16 mouse cellular contexts compared by ENCODE assay signal in the genomic region with DNA sequence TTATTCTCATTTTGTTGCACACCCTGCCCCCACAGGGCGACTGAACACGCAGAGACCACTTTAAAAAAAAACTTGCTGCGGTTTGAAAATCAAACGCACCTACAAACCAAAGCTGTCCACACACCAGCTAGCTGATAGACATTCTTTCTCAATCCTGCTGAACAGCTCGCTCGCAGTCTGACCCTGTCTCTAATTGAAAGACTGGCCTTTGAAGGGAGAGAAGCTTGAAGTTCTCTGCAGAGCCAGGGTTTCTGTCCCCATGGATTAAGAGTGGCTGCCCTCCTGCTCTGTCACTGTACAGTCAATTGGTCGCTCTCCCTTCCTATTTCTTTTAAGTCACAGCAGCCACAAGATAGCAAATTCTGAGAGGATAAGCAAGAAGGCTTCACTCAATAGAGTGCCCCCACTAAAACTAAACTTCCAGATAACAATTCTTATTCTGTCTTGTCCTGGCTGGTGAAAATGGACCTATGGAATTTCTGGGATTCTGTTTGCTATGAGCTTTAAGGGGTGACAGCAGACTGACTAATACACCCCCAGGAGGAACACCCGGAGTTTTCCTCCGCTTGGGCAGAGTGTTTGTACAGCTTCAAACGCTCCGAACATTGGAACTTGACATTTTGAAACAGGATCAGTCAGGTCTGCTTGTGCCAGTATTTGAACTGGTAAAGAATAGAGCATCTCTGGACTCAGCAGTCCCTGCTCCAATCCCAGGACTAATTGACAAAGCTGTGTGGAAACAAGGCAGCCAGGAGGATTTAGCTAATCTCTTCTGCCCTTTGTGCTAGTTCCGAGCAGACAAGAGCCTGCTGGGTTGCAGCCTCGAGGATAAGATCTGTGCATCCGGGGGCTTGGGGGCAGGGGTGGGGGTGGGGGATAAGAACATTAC.
DNase-seq lines count a peak whose midpoint lies in the region; ATAC-seq lines count a peak whose summit lies in the region.
"Had no signal": no experiment of that assay in that cellular context is flagged by ENCODE, and none has a peak within 500 bp of the region (broad histone marks: within the 10 kb centered on the region; RNA-seq: fewer than 3 reads in every experiment).

No protein-coding gene starts in this region.

- no peaks in the 10 kb centered on the region for H3K36me3 ChIP-seq in heart, embryonic 13.5 days
- H3K36me3 ChIP-seq in heart, embryonic 11.5 days (ENCODE audit: control insufficient read depth, insufficient read depth, low read length): no peaks in the 10 kb centered on the region
- H3K36me3 ChIP-seq in embryonic facial prominence, embryonic 14.5 days (ENCODE audit: control insufficient read depth, insufficient read depth, low read length): no peaks in the 10 kb centered on the region
- no peaks in the 10 kb centered on the region for H3K36me3 ChIP-seq in midbrain, embryonic 11.5 days (ENCODE audit: control insufficient read depth, insufficient read depth, low read length)
- H3K36me3 ChIP-seq: embryonic facial prominence, embryonic 15.5 days; limb, embryonic 13.5 days; neural tube, embryonic 15.5 days had no signal

- no peak overlapping the region for H3K4me3 ChIP-seq in heart, embryonic 13.5 days
- H3K4me3 ChIP-seq in heart, embryonic 11.5 days (ENCODE audit: low read depth, low read length): no peak overlapping the region
- no peak overlapping the region for H3K4me3 ChIP-seq in embryonic facial prominence, embryonic 14.5 days (ENCODE audit: low read depth, low read length)
- no peak overlapping the region for H3K4me3 ChIP-seq in midbrain, embryonic 11.5 days (ENCODE audit: low read depth, low read length)
- H3K4me3 ChIP-seq: embryonic facial prominence, embryonic 15.5 days; limb, embryonic 13.5 days; neural tube, embryonic 15.5 days had no signal

- 23% methylated on average over 14 of the region's 14 CpGs for WGBS in heart, embryonic 13.5 days
- WGBS in heart, embryonic 11.5 days (ENCODE audit: insufficient replicate concordance): 27% methylated on average over 14 of the region's 14 CpGs
- 16% methylated on average over 14 of the region's 14 CpGs for WGBS in embryonic facial prominence, embryonic 14.5 days
- WGBS in midbrain, embryonic 11.5 days: 8% methylated on average over 14 of the region's 14 CpGs

- H3K9ac ChIP-seq in heart, embryonic 13.5 days: 0 out of 2 replicates have a peak overlapping the region, but pooled peaks have one; percentile 15
- no peak overlapping the region for H3K9ac ChIP-seq in heart, embryonic 11.5 days (ENCODE audit: low read depth, low read length)
- H3K9ac ChIP-seq in embryonic facial prominence, embryonic 14.5 days (ENCODE audit: low read depth, low read length): no peak overlapping the region
- peak overlapping the region; percentile 4; the same call in 1 of the 2 replicates for H3K9ac ChIP-seq in midbrain, embryonic 11.5 days (ENCODE audit: low read length)
- H3K9ac ChIP-seq: embryonic facial prominence, embryonic 15.5 days; limb, embryonic 13.5 days; neural tube, embryonic 15.5 days had no signal

- H3K4me1 ChIP-seq in heart, embryonic 13.5 days: peaks cover 23% of the 10 kb centered on the region
- peaks cover 20% of the 10 kb centered on the region for H3K4me1 ChIP-seq in heart, embryonic 11.5 days (ENCODE audit: control insufficient read depth, insufficient read depth, low read length)
- H3K4me1 ChIP-seq in embryonic facial prominence, embryonic 14.5 days (ENCODE audit: control insufficient read depth, insufficient read depth, low read length): no peaks in the 10 kb centered on the region
- peaks cover 21% of the 10 kb centered on the region for H3K4me1 ChIP-seq in midbrain, embryonic 11.5 days (ENCODE audit: control insufficient read depth, insufficient read depth, low read length)
- H3K4me1 ChIP-seq: embryonic facial prominence, embryonic 15.5 days; limb, embryonic 13.5 days; neural tube, embryonic 15.5 days had no signal

- no peaks in the 10 kb centered on the region for H3K9me3 ChIP-seq in heart, embryonic 13.5 days
- H3K9me3 ChIP-seq in heart, embryonic 11.5 days (replicated peaks; ENCODE audit: control insufficient read depth, low read length): no peaks in the 10 kb centered on the region
- no peaks in the 10 kb centered on the region for H3K9me3 ChIP-seq in embryonic facial prominence, embryonic 14.5 days (ENCODE audit: control insufficient read depth, low read length)
- H3K9me3 ChIP-seq in midbrain, embryonic 11.5 days (ENCODE audit: control insufficient read depth, low read length): no peaks in the 10 kb centered on the region
- H3K9me3 ChIP-seq: embryonic facial prominence, embryonic 15.5 days; limb, embryonic 13.5 days; neural tube, embryonic 15.5 days had no signal

- H3K27ac ChIP-seq in heart, embryonic 13.5 days (replicated peaks): no peak overlapping the region
- H3K27ac ChIP-seq in heart, embryonic 11.5 days (ENCODE audit: low read depth, low read length): no peak overlapping the region
- H3K27ac ChIP-seq in embryonic facial prominence, embryonic 14.5 days (replicated peaks; ENCODE audit: low read depth, low read length): no peak overlapping the region
- peak overlapping the region; percentile 37 for H3K27ac ChIP-seq in midbrain, embryonic 11.5 days (ENCODE audit: low read depth, low read length)
- H3K27ac ChIP-seq: embryonic facial prominence, embryonic 15.5 days; limb, embryonic 13.5 days; neural tube, embryonic 15.5 days had no signal

- DNase-seq in Muller cell, postnatal 12 days (ENCODE audit: inconsistent ontology term): peak; percentile 43
- no peak for DNase-seq in embryonic facial prominence, embryonic 14.5 days (ENCODE audit: low spot score)
- peak; percentile 92 for DNase-seq in midbrain, embryonic 11.5 days (ENCODE audit: low spot score, missing footprints)
- DNase-seq in right cerebral cortex, adult 2 months (ENCODE audit: low spot score in 2 of 2): no peak
- no peak for DNase-seq in ovary, postnatal 14 days (ENCODE audit: low spot score)
- no peak for DNase-seq in left cerebral cortex, adult 11 months (ENCODE audit: low spot score)
- DNase-seq: adrenal gland, postnatal 14 days; cerebellum, adult 2 months; heart, postnatal 10 days; kidney, adult 11 months; thymus, adult 18-20 months had no signal

- H3K4me2 ChIP-seq in heart, embryonic 13.5 days: no peak overlapping the region
- no peak overlapping the region for H3K4me2 ChIP-seq in heart, embryonic 11.5 days
- H3K4me2 ChIP-seq in embryonic facial prominence, embryonic 14.5 days (ENCODE audit: low read depth, low read length): no peak overlapping the region
- H3K4me2 ChIP-seq in midbrain, embryonic 11.5 days: peak overlapping the region; percentile 13; the same call in 1 of the 2 replicates
- H3K4me2 ChIP-seq: embryonic facial prominence, embryonic 15.5 days; limb, embryonic 13.5 days; neural tube, embryonic 15.5 days had no signal

- no peak for ATAC-seq in heart, embryonic 13.5 days (ENCODE audit: extremely low read depth, insufficient number of reproducible peaks, low FRiP score, low TSS enrichment)
- ATAC-seq in heart, embryonic 11.5 days (replicated peaks; ENCODE audit: insufficient number of reproducible peaks, low FRiP score, low TSS enrichment): no peak
- ATAC-seq in embryonic facial prominence, embryonic 14.5 days (ENCODE audit: low read depth): peak; percentile 33; the same call in 1 of the 2 replicates
- ATAC-seq in midbrain, embryonic 11.5 days (ENCODE audit: low FRiP score): peak; percentile 89

- no peaks in the 10 kb centered on the region for H3K27me3 ChIP-seq in heart, embryonic 13.5 days (replicated peaks)
- no peaks in the 10 kb centered on the region for H3K27me3 ChIP-seq in heart, embryonic 11.5 days (ENCODE audit: control insufficient read depth, insufficient read depth, low read length)
- H3K27me3 ChIP-seq in embryonic facial prominence, embryonic 14.5 days (replicated peaks; ENCODE audit: control insufficient read depth, insufficient read depth, low read length): no peaks in the 10 kb centered on the region
- H3K27me3 ChIP-seq in midbrain, embryonic 11.5 days (ENCODE audit: control insufficient read depth, insufficient read depth, low read length): no peaks in the 10 kb centered on the region
- H3K27me3 ChIP-seq: embryonic facial prominence, embryonic 15.5 days; limb, embryonic 13.5 days; neural tube, embryonic 15.5 days had no signal

Comparison
In these comparisons a context has a peak if more than half of its experiments do, and no peak if none do; other contexts are left out.
1. H3K9ac ChIP-seq: peak in heart, embryonic 13.5 days (single experiment) and midbrain, embryonic 11.5 days (single experiment); none in heart, embryonic 11.5 days (single experiment) and embryonic facial prominence, embryonic 14.5 days (single experiment).
2. ATAC-seq: peak in embryonic facial prominence, embryonic 14.5 days (single experiment) and midbrain, embryonic 11.5 days (single experiment); none in heart, embryonic 13.5 days (single experiment) and heart, embryonic 11.5 days (single experiment).
3. DNase-seq: peak in Muller cell, postnatal 12 days (single experiment) and midbrain, embryonic 11.5 days (single experiment); none in embryonic facial prominence, embryonic 14.5 days (single experiment), right cerebral cortex, adult 2 months (0 of 2), ovary, postnatal 14 days (single experiment) and left cerebral cortex, adult 11 months (single experiment).